Mouse (Mus musculus) lung, postnatal 0 days (tissue): ENCODE measurements at regions not wholly inside any gene's neighbourhood (a gene's known extent, or its start where the extent isn't known, plus 50 kb on each side); places are given as distances from the start of the nearest gene placed in this dataset.

Source experiments
- CTCF ChIP-seq: IDR thresholded peaks from 2 replicates; pipeline ENCODE4 v1.5.1; 2016; ENCODE audit warnings: antibody characterized with exemption, mild to moderate bottlenecking
- EP300 ChIP-seq: IDR thresholded peaks from 2 replicates; pipeline ENCODE4 v1.6.1; 2016; ENCODE audit warnings: antibody characterized with exemption, mild to moderate bottlenecking, control low read depth

DNA sequence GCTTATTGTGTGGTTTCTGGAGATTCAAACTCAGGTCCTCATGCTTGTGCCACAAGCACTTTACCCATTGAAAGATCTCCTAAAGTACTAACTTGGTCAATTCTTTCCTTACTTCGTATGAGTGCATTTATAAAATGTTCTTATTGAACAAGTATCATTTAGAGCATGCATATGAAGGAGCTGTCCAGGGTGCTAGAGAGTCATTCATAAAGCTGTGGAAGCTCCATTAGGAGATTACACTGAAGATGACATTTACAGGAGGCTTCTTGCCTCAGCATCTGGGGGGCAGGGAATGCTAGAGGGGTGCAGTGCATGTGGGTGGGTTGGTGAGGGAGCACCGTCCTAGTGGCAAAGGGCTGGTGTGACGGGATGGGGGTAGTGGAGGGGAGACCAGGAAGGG lies 187.8 kb upstream of the Syndig1 start:
- TF ChIP-seq CTCF (no peak), EP300 (no peak)
